Mouse (Mus musculus) thymus, postnatal 36 days (tissue): ENCODE results near the gene Armh3.
A peak's percentile ranks its signal among the peaks of the same experiment; 100 is the strongest.

ENCODE experiments used
- DNase-seq, 2 experiments: peaks; one replicate each; pipeline ENCODE4 v3.0.0; 2022; ENCODE audit warnings: mixed read lengths in 2 of 2

Gene Armh3

GRCm38 (mm10) chr19:45903861-45904260, 94.4 kb downstream of the Armh3 start:
- no peak for DNase-seq

GRCm38 (mm10) chr19:45902390-45903035, 95.8 kb downstream of the Armh3 start:
- DNase-seq: no peak

GRCm38 (mm10) chr19:45900836-45901235, 97.5 kb downstream of the Armh3 start:
- DNase-seq: no peak

GRCm38 (mm10) chr19:45895726-45896125, 102.6 kb downstream of the Armh3 start:
- no peak for DNase-seq

- no peak for DNase-seq
These were observed 116.2 kb downstream of the Armh3 start for GRCm38 (mm10) chr19:45882056-45882455.

GRCm38 (mm10) chr19:45873320-45873719, 125.0 kb downstream of the Armh3 start:
- DNase-seq: no peak

- no peak for DNase-seq
These were observed 142.9 kb downstream of the Armh3 start for GRCm38 (mm10) chr19:45855284-45855920.

GRCm38 (mm10) chr19:45854521-45854920, 143.8 kb downstream of the Armh3 start:
- DNase-seq: peak; percentile 54 to 74

GRCm38 (mm10) chr19:45847733-45848093, 150.6 kb downstream of the Armh3 start:
- DNase-seq: no peak

GRCm38 (mm10) chr19:45847016-45847732, 151.1 kb downstream of the Armh3 start:
- peak; percentile 33 to 41 for DNase-seq

- DNase-seq: no peak
These were observed 154.1 kb downstream of the Armh3 start for GRCm38 (mm10) chr19:45844209-45844608.

- DNase-seq: peak; percentile 44 to 57
These were observed 154.9 kb downstream of the Armh3 start for GRCm38 (mm10) chr19:45843424-45843823.

GRCm38 (mm10) chr19:45837050-45837994, 161.0 kb downstream of the Armh3 start:
- no peak for DNase-seq

GRCm38 (mm10) chr19:45835490-45835889, 162.8 kb downstream of the Armh3 start:
- DNase-seq: no peak

GRCm38 (mm10) chr19:45833665-45834064, 164.6 kb downstream of the Armh3 start:
- no peak for DNase-seq

- no peak for DNase-seq
These were observed 167.6 kb downstream of the Armh3 start for GRCm38 (mm10) chr19:45830679-45831078.

GRCm38 (mm10) chr19:45827736-45828135, 170.6 kb downstream of the Armh3 start:
- no peak for DNase-seq

GRCm38 (mm10) chr19:45827125-45827524, 171.2 kb downstream of the Armh3 start:
- no peak for DNase-seq

- no peak for DNase-seq
These were observed 172.1 kb downstream of the Armh3 start for GRCm38 (mm10) chr19:45826146-45826545.

- DNase-seq: no peak
These were observed 176.5 kb downstream of the Armh3 start for GRCm38 (mm10) chr19:45821832-45822231.

GRCm38 (mm10) chr19:45817816-45818490, 180.3 kb downstream of the Armh3 start:
- no peak for DNase-seq

- no peak for DNase-seq
These were observed 181.6 kb downstream of the Armh3 start for GRCm38 (mm10) chr19:45816727-45817126.
